Mouse (Mus musculus): Measurements from ENCODE around the gene Pcdh7. TPM values are rescaled to one million over a fixed set of nuclear protein-coding genes. Genes with fewer than 3 reads are reported as not detected.
"Not testable (repeated sequence)": the region's sequence is repeated elsewhere in the genome, so short reads cannot be mapped to it uniquely, and the experiment has no call there.

The Pcdh7 gene
- 16.0 and 16.5 TPM in 2 replicates for polyA plus RNA-seq (2015; fragmentation: Nextera tagmentation; extraction: Ambion mirVana)

DNA sequence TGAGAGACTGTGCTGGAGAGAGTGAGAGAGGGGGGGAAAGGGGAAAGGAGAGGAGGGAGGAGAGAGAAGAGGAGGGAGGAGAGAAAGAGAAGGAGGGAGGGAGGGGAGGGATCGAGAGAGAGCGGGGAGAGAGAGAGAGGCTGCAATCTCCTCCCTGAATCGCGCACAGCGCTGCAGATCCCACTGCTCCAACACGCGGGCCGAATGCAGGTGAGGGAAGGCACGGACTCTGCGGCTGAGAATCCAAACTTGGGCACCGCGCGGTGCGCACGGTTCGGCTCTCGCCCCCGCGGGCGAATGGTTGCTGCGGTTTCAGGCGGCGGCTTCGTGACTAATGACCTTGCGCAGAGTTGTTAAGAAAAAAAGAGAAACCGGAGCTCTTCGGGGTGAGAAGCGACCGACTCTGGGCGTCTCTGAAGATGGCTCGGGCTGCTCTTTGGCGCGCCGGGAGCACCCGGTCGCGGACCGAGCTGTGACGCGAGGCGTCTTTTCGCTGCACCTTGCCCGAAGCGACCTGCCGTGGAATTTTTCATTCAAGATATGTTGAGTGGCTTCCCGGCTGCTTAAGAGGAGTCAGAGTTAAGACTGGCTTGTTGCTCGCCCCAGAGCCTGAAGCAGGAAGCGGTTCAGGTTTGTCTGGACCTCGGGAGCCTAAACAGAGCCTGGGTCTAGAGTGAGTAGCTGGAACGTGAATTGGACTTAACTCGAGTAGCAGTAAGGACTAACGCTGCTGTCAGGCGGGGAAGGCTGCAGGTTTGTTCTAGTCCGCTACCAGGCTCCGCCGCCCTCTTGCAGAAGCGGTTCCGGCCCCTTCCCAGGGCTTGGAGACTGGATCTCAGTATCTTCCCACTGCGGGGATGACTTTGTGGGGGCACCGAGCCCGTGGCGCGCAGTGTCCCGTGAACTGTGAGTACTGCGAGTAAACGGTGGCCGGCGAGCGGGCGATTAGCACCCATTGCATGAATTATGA, at the start of gene Pcdh7:
Pcdh7 (plus strand) TSS at position 62 of the 970 bp plus-strand sequence.
- H3K9ac ChIP-seq = peak within 1 kb of the TSS; percentile 96
- peaks cover 21% of the 10 kb centered on the region for H3K27me3 ChIP-seq (replicated peaks)
- H3K4me2 ChIP-seq = peak within 1 kb of the TSS; percentile 94
- H3K36me3 ChIP-seq = peaks cover 18% of the 10 kb centered on the region
- no peaks in the 10 kb centered on the region for H3K4me1 ChIP-seq
- H3K9me3 ChIP-seq = no peaks in the 10 kb centered on the region
- no peak for ATAC-seq (ENCODE audit: extremely low read depth, insufficient number of reproducible peaks, low FRiP score, low TSS enrichment)
- under 1% methylated on average over 70 of the region's 70 CpGs for WGBS
- H3K27ac ChIP-seq (replicated peaks) = peak within 1 kb of the TSS; percentile 99
- peak within 1 kb of the TSS; percentile 88 for H3K4me3 ChIP-seq

DNA sequence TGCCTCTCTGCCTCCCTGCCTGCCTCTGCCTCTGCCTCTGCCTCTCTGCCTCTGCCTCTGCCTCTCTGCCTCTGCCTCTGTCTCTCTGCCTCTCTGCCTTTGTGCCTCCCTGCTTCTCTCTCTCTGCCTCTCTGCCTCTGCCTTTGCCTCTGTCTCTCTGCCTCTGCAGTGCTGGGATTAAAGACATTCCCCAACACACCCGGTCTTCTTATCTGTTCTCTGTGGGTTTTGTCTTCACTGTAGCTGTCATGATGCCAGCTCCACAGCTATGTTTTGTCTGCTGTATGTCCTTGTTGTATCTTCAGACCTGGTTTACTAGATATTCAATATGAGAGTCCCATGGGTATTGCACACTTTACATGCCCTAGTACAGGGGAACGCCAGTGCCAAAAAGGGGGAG, 40.8 kb upstream of the Pcdh7 start:
- H3K9me3 ChIP-seq; H3K27me3 ChIP-seq (replicated peaks); H3K36me3 ChIP-seq; H3K9ac ChIP-seq; H3K4me1 ChIP-seq; H3K4me2 ChIP-seq; ATAC-seq (ENCODE audit: extremely low read depth, insufficient number of reproducible peaks, low FRiP score, low TSS enrichment); H3K4me3 ChIP-seq; H3K27ac ChIP-seq (replicated peaks): not testable (repeated sequence)
- 47% methylated on average over 2 of the region's 2 CpGs for WGBS

DNA sequence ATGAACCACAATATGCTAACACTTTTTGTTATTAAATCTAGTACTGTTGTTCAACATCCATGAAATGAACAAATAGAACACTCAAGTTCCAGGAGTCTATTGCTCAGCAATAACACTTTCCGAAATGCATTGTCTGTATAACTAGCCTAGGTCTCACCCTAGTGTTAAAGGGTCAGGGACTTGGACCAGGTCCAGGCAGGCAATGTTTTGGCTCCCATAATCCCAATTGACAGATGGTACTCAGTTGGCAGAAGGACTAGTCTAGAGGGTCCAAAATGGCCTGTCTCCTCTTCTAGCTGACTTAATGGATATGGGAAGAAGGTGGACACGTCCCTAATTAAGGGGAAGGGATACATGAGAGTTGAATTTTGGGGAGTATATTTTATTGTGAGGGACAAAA, 9.4 kb upstream of the Pcdh7 start:
- no peaks in the 10 kb centered on the region for H3K27me3 ChIP-seq (replicated peaks)
- ATAC-seq (ENCODE audit: extremely low read depth, insufficient number of reproducible peaks, low FRiP score, low TSS enrichment) = no peak
- H3K9ac ChIP-seq = no peak overlapping the region
- no peaks in the 10 kb centered on the region for H3K36me3 ChIP-seq
- no peak overlapping the region for H3K4me2 ChIP-seq
- H3K4me1 ChIP-seq = no peaks in the 10 kb centered on the region
- 76% methylated on average over 2 of the region's 2 CpGs for WGBS
- no peak overlapping the region for H3K4me3 ChIP-seq
- no peak overlapping the region for H3K27ac ChIP-seq (replicated peaks)
- no peaks in the 10 kb centered on the region for H3K9me3 ChIP-seq

DNA sequence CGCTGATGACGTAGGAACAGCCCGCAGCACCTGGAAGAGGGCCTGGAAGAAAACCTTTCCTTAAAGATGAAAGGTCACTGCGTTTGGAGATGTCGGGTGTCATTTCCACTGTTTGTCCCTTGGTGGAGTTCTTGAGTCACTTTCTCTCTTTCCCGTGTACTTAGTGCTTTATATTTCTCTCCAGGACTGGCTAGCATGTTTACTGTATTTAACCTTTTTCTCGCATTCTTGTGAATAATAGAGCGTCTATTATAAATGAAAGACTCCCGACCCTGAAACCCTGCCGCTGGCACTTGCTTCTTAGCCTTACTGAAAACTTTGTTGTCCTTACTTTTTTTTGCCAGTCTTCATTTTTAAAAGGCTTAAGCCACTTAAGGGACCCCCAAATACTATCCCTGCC, 3.8 kb upstream of the Pcdh7 start:
- H3K4me1 ChIP-seq = no peaks in the 10 kb centered on the region
- 1% methylated on average over 10 of the region's 10 CpGs for WGBS
- H3K36me3 ChIP-seq = no peaks in the 10 kb centered on the region
- H3K9ac ChIP-seq = peak overlapping the region; percentile 96
- H3K27me3 ChIP-seq (replicated peaks) = peaks cover 5% of the 10 kb centered on the region
- peak overlapping the region; percentile 88 for H3K4me3 ChIP-seq
- H3K9me3 ChIP-seq = no peaks in the 10 kb centered on the region
- peak overlapping the region; percentile 99 for H3K27ac ChIP-seq (replicated peaks)
- no peak for ATAC-seq (ENCODE audit: extremely low read depth, insufficient number of reproducible peaks, low FRiP score, low TSS enrichment)
- peak overlapping the region; percentile 94 for H3K4me2 ChIP-seq

DNA sequence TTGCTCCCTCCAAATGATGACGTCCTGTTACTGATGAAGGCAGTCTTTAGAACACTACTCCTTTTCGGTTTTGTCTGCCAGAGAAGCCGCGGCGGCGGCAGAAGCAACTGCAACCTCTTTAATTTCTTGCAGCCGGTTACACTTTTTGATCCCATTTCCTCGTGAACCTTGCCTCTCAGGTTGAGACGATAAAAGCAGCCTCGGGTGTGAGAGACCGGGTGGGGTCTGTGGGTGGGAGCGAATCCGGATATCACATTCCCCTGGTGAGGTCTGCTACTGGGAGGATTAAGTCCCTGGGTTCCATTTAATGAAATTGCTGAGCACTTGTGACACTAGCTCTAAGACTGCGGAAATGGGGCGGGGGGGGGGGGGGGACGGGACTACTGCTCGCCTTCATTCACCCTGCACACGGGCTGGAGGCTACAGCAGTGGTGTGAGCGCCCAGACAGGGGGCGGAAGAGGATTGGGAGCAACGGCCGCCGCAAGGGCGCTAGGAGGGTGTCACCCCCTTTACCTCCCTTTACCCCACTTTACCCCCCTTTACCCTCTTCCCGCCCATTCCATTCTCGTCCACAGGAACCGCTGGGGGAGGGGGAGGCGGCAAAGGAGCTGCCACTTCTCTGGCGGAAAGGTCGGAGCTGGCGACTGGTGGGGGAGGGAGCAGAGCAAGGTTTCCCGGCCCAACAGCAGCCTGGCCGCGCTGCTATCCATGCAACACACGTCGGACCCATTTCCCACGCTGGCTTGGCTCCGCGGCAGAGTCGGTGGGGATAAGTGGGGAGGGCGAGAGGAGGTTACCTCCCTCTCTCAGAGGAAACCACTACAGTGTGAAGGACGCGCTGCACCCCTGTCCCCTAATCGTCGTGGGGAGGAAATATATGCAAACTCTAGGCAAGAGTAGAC, 2.9 kb upstream of the Pcdh7 start:
- Histone ChIP-seq H3K4me3 (peak overlapping the region; percentile 88), H3K27me3 (replicated peaks) (peaks cover 12% of the 10 kb centered on the region), H3K9me3 (no peaks in the 10 kb centered on the region), H3K36me3 (no peaks in the 10 kb centered on the region), H3K9ac (peak overlapping the region; percentile 96), H3K27ac (replicated peaks) (peak overlapping the region; percentile 99), H3K4me1 (no peaks in the 10 kb centered on the region), H3K4me2 (peak overlapping the region; percentile 94)
- ATAC-seq (ENCODE audit: extremely low read depth, insufficient number of reproducible peaks, low FRiP score, low TSS enrichment) = peak; percentile 26; the same call in 1 of the 2 replicates
- WGBS = under 1% methylated on average over 43 of the region's 45 CpGs

DNA sequence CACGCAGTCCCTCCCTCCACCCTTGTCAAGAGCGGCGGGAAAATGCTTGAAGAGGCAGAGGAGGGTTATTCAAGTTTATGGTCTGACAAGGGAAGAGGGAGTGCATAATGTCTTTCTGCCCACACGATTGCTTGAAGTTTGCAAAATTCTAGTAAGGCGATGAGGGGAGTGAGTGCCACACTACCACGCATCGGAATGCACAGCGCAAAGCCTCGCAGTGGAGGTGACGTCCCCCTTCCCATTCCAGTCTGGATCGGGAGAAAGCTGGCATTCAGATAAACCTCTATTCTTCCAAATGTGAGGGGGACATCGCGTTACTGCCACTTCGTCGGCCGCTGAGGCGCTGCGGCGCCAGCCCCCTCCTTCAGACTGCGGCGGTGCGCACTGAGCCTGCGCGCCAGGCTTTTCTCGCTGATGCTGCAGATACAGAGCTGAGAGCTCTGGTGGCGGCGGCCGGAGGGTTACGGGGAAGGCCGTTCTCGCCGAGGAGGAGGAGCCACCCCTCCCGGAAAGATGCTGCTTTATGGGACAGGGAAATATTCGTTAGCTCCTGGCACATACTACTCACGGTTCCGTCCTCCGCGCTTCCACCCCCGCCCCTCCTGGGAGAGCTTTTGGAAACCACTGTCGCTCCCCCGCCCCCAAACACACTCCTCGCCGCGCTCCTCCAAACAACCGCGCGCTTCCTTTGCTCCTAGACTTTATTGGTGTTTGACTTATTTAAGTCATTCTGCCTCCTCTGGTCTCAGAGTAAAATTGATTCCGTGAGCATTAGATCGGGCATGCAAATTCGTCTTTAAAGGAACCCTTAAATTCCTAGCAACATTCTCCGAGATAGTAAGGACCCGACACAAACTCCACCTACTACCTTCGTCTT, 2.0 kb upstream of the Pcdh7 start:
- Histone ChIP-seq H3K9ac (peak overlapping the region; percentile 96), H3K27ac (replicated peaks) (peak overlapping the region; percentile 99), H3K4me1 (no peaks in the 10 kb centered on the region), H3K27me3 (replicated peaks) (peaks cover 20% of the 10 kb centered on the region), H3K9me3 (no peaks in the 10 kb centered on the region), H3K4me3 (peak overlapping the region; percentile 88), H3K4me2 (peak overlapping the region; percentile 94), H3K36me3 (peaks cover 7% of the 10 kb centered on the region)
- under 1% methylated on average over 53 of the region's 53 CpGs for WGBS
- ATAC-seq (ENCODE audit: extremely low read depth, insufficient number of reproducible peaks, low FRiP score, low TSS enrichment) = peak; percentile 20; the same call in 1 of the 2 replicates

DNA sequence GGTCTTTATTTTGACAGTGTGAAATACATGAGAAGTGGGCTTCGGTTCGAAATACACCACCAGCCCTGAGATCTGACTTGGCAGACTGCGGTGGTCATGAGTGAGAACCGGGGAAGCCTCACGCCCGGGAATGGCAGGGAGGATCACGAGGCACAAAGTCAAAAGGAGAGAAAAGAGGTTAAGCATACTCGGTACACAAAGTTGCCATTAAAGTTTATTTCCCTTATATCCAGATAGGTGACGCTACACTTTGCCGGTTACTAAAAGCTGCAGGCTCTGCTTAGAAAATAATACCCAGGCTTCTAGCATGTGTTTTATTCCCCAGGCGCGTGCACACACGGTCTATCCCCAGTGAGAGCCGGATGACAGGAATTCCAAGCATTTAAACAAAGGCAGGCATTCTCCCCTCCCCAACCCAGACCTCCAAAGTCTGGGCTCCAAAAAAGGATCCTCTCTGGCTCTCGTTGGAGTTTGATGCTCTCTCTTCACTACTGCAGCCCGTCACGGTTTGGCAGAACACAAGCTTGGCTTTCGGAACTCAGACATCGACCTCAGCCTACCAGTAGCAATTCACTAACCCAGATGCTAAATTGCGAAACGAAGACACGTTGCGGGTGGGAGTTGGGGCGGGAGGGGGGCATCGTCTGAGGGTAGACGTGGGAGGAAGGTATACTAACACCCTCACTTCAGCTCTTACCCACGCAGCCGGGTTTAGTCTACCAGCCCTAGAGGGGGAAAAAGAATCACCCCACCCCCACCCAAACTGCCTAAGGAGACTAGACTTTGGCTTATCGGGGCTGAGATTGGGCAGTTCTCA, 1.1 kb upstream of the Pcdh7 start:
- Histone ChIP-seq H3K9me3 (no peaks in the 10 kb centered on the region), H3K4me3 (peak overlapping the region; percentile 88), H3K4me1 (no peaks in the 10 kb centered on the region), H3K27ac (replicated peaks) (peak overlapping the region; percentile 99), H3K36me3 (peaks cover 14% of the 10 kb centered on the region), H3K27me3 (replicated peaks) (peaks cover 21% of the 10 kb centered on the region), H3K9ac (peak overlapping the region; percentile 96), H3K4me2 (peak overlapping the region; percentile 94)
- ATAC-seq (ENCODE audit: extremely low read depth, insufficient number of reproducible peaks, low FRiP score, low TSS enrichment) = 0 out of 2 replicates have a peak, but pooled peaks have one; percentile 2
- under 1% methylated on average over 29 of the region's 29 CpGs for WGBS

DNA sequence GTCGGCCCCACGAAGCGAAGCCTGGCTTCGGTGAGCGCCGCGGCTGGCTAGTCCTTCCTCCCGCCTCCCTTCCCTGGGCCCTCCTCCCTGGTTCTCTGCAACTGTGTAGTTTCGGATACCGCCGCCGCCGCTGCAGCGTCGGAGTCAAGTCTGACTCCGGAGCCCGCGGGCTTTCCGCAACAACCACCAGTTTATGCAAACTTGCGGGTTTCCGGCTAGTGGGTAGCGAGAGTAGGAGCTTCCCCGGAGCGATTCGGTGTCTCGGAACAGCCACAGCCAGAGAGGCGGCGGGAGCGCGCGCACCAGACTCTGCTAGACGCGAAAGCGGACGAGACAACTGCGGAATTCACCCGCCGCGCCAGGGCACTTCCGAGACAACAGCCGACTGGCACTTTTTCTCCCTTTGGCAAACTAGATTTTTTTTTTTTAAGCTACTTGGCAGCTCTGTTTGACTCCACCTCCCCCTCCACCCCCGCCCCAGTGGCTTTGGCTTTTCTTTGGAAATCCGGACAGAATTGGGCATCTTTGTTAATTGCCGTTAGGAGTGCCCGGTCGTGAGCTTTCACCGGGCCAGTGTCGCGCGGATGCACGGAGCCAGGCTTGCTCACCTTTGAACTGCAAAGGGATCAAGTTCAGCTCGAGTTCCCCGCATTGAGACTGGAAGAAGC, 395 bp upstream of the Pcdh7 start:
- ATAC-seq (ENCODE audit: extremely low read depth, insufficient number of reproducible peaks, low FRiP score, low TSS enrichment) = no peak
- Histone ChIP-seq H3K9ac (peak overlapping the region; percentile 96), H3K27me3 (replicated peaks) (peaks cover 21% of the 10 kb centered on the region), H3K27ac (replicated peaks) (peak overlapping the region; percentile 99), H3K36me3 (peaks cover 18% of the 10 kb centered on the region), H3K9me3 (no peaks in the 10 kb centered on the region), H3K4me2 (peak overlapping the region; percentile 94), H3K4me1 (no peaks in the 10 kb centered on the region), H3K4me3 (peak overlapping the region; percentile 88)
- under 1% methylated on average over 53 of the region's 53 CpGs for WGBS

DNA sequence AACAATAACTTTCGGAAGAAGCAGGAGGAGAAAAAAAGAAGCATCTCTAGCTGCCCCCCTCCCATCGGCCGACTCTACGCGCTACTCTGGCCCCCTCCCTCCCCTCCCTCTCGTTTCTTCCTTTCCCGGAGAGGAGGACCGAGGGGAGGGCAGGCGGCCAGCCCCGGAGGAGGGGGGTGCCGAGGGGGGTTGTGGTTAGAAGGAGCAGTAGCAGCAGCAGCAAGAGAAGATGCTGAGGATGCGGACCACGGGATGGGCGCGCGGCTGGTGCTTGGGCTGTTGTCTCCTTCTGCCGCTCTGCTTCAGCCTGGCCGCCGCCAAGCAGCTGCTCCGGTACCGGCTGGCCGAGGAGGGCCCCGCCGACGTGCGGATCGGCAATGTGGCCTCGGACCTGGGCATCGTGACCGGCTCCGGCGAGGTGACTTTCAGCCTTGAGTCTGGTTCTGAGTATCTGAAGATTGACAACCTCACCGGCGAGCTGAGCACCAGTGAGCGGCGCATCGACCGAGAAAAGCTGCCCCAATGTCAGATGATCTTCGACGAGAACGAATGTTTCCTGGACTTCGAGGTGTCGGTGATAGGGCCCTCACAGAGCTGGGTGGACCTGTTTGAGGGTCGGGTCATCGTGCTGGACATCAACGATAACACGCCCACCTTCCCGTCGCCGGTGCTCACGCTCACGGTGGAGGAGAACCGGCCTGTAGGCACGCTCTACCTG, 1.3 kb downstream of the Pcdh7 start:
- peak overlapping the region; percentile 88 for H3K4me3 ChIP-seq
- no peaks in the 10 kb centered on the region for H3K4me1 ChIP-seq
- peaks cover 18% of the 10 kb centered on the region for H3K36me3 ChIP-seq
- under 1% methylated on average over 54 of the region's 54 CpGs for WGBS
- peak overlapping the region; percentile 94 for H3K4me2 ChIP-seq
- ATAC-seq (ENCODE audit: extremely low read depth, insufficient number of reproducible peaks, low FRiP score, low TSS enrichment) = no peak
- H3K27ac ChIP-seq (replicated peaks) = peak overlapping the region; percentile 99
- no peaks in the 10 kb centered on the region for H3K9me3 ChIP-seq
- H3K27me3 ChIP-seq (replicated peaks) = peaks cover 21% of the 10 kb centered on the region
- peak overlapping the region; percentile 96 for H3K9ac ChIP-seq

Data from heart, embryonic 13.5 days (tissue).